In genomic region chr1:187649871-187650270, GRCm38 (mm10) we compare ENCODE assay signal across 13 mouse cellular contexts. TPM values are rescaled to one million over a fixed set of nuclear protein-coding genes. Genes with fewer than 3 reads are reported as not detected.
A peak's percentile ranks its signal among the peaks of the same experiment; 100 is the strongest.
DNase-seq lines count a peak whose midpoint lies in the region; ATAC-seq lines count a peak whose summit lies in the region.
"Had no signal": no experiment of that assay in that cellular context is flagged by ENCODE, and none has a peak within 500 bp of the region (broad histone marks: within the 10 kb centered on the region; RNA-seq: fewer than 3 reads in every experiment).

No protein-coding gene starts in this region.

- peak overlapping the region; percentile 84 for H3K4me2 ChIP-seq in neural tube, embryonic 13.5 days
- H3K4me2 ChIP-seq in heart, embryonic 15.5 days = peak overlapping the region; percentile 86; the same call in 1 of the 2 replicates
- H3K4me2 ChIP-seq: embryonic facial prominence, embryonic 13.5 days; limb, embryonic 13.5 days had no signal

- WGBS in neural tube, embryonic 13.5 days = 51% methylated on average over 5 of the region's 5 CpGs
- 30% methylated on average over 5 of the region's 5 CpGs for WGBS in heart, embryonic 15.5 days

- H3K9ac ChIP-seq in neural tube, embryonic 13.5 days = no peak overlapping the region
- no peak overlapping the region for H3K9ac ChIP-seq in heart, embryonic 15.5 days
- H3K9ac ChIP-seq: embryonic facial prominence, embryonic 13.5 days; limb, embryonic 13.5 days; neural tube, embryonic 12.5 days had no signal

- H3K4me3 ChIP-seq in neural tube, embryonic 13.5 days = no peak overlapping the region
- no peak overlapping the region for H3K4me3 ChIP-seq in heart, embryonic 15.5 days
- H3K4me3 ChIP-seq: embryonic facial prominence, embryonic 13.5 days; limb, embryonic 13.5 days; neural tube, embryonic 12.5 days had no signal

- peaks cover 28% of the 10 kb centered on the region for H3K4me1 ChIP-seq in neural tube, embryonic 13.5 days (replicated peaks)
- peaks cover 34% of the 10 kb centered on the region for H3K4me1 ChIP-seq in heart, embryonic 15.5 days (replicated peaks)

- no peak overlapping the region for H3K27ac ChIP-seq in neural tube, embryonic 13.5 days (replicated peaks)
- 0 out of 2 replicates have a peak overlapping the region, but pooled peaks have one; percentile 3 for H3K27ac ChIP-seq in heart, embryonic 15.5 days
- H3K27ac ChIP-seq: embryonic facial prominence, embryonic 13.5 days; kidney, postnatal 0 days; limb, embryonic 13.5 days; neural tube, embryonic 12.5 days had no signal

- peaks cover 2% of the 10 kb centered on the region; the same call in 1 of the 2 replicates for H3K36me3 ChIP-seq in neural tube, embryonic 13.5 days
- no peaks in the 10 kb centered on the region for H3K36me3 ChIP-seq in heart, embryonic 15.5 days
- H3K36me3 ChIP-seq: embryonic facial prominence, embryonic 13.5 days; limb, embryonic 13.5 days; neural tube, embryonic 12.5 days had no signal

- H3K9me3 ChIP-seq in neural tube, embryonic 13.5 days = no peaks in the 10 kb centered on the region
- H3K9me3 ChIP-seq in heart, embryonic 15.5 days (replicated peaks) = no peaks in the 10 kb centered on the region
- H3K9me3 ChIP-seq: embryonic facial prominence, embryonic 13.5 days; limb, embryonic 13.5 days; neural tube, embryonic 12.5 days had no signal

- ATAC-seq in neural tube, embryonic 13.5 days (ENCODE audit: low read depth) = no peak
- no peak for ATAC-seq in heart, embryonic 15.5 days (replicated peaks; ENCODE audit: insufficient number of reproducible peaks, insufficient read depth, low FRiP score, low read depth)

- peak; percentile 14 to 63 for DNase-seq in adrenal gland, adult (ENCODE audit: inconsistent age in 2 of 2, low spot score in 1 of 2)
- DNase-seq in adrenal gland, postnatal 36 days = no peak
- DNase-seq in neural tube, embryonic 10.5 days (ENCODE audit: extremely low spot score, low spot score) = no peak
- peak; percentile 42 for DNase-seq in skeletal muscle tissue, adult 2 months (ENCODE audit: low read depth, low spot score)
- no peak for DNase-seq in embryo, embryonic 11 days
- no peak for DNase-seq in embryo, embryonic 10 days (ENCODE audit: low spot score)
- DNase-seq: lung, postnatal 4 days had no signal

- H3K27me3 ChIP-seq in neural tube, embryonic 13.5 days = no peaks in the 10 kb centered on the region
- no peaks in the 10 kb centered on the region for H3K27me3 ChIP-seq in heart, embryonic 15.5 days
- H3K27me3 ChIP-seq: neural tube, embryonic 12.5 days had no signal

RNA-seq across cellular contexts. Expression of gene Esrrg, which starts 41.3 kb away (rescaled TPM):
- 10 to 100 TPM; 10.8 to 20.8 TPM for total RNA-seq in adrenal gland, postnatal 36 days (2021)
- polyA plus RNA-seq in neural tube, embryonic 13.5 days (2015; fragmentation: Nextera tagmentation; extraction: Ambion mirVana) = 28.9 and 29.7 TPM in 2 replicates
- 20.0 and 23.2 TPM in 2 replicates for polyA plus RNA-seq in heart, embryonic 15.5 days (2015; fragmentation: Nextera tagmentation; extraction: Ambion mirVana)

Comparison
In these comparisons a context has a peak if more than half of its experiments do, and no peak if none do; other contexts are left out.
1. DNase-seq: peak in adrenal gland, adult (2 of 2) and skeletal muscle tissue, adult 2 months (single experiment); none in adrenal gland, postnatal 36 days (0 of 2), neural tube, embryonic 10.5 days (single experiment), embryo, embryonic 11 days (single experiment) and embryo, embryonic 10 days (single experiment).